Mouse (Mus musculus) liver, postnatal 0 days (tissue): ENCODE data around the gene C1qtnf6.

Experiments
- CTCF ChIP-seq: sonication (generic); IDR thresholded peaks from 2 replicates; pipeline ENCODE4 v1.5.1; 2016; ENCODE audit warnings: antibody characterized with exemption, low read depth
- EP300 ChIP-seq: IDR thresholded peaks from 2 replicates; pipeline ENCODE4 v1.6.1; 2016; ENCODE audit warnings: antibody characterized with exemption, low read depth, mild to moderate bottlenecking

- TF ChIP-seq CTCF = no peak
- TF ChIP-seq EP300 = no peak
These were observed 19.3 kb downstream of the C1qtnf6 start for GRCm38 (mm10) chr15:78511951-78512350.
